Mouse (Mus musculus) mature B cell (primary cell): ENCODE data around the gene Tango6.

Experiments used
- in situ Hi-C: fragments of 300-500 bp; cut with MboI; formaldehyde crosslinking; loops from 2 replicates; pipeline ENCODE4 v1.14.3; 2019

The Tango6 gene

GRCm38 (mm10) chr8:106682971-106683668 lies at the start of gene Tango6:
TSS of gene Tango6 (plus strand) at chr8:106683068.
- in situ Hi-C loops: no loop called here

DNA sequence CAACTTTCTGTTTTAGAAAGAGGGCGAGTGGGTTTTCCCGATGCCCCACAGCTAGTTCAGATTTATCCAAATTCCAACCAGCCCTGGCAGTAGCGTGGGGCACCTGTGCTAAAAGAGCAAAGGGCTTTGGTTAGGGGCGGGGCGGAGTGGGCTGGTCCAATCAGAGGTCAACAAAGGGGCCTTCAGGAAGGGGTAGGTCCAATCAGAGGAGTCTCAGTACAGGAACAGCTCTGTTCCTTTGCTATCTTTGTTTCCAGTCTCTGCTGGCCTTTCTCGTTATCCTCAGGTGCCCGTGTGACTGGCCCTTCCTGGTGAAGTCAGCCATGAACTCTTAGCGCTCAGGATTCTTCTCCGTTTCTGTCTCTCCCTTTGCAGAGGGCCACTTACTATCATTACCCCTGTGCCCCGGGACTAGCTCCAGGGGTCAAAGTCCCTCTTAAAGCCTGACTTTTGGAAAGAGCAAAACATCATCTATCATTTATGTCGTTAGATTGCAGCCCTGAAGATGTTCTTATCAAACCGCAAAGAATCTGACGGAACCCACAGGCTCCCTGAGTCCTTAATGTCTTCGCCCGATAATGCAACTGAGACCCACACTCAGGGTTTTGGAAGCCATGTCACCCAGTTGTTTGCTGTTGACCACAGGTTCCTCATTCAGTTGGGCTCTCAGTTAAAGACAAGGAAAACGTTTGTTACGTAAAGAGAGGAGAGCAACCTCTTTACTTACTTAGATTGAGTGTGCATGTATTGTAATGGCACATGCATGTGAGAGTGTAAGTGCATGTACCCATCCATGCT lies 49.3 kb upstream of the Tango6 start:
- in situ Hi-C loops: no loop called here

GRCm38 (mm10) chr8:106635284-106635683 lies 47.6 kb upstream of the Tango6 start:
- in situ Hi-C loops: no loop called here

DNA sequence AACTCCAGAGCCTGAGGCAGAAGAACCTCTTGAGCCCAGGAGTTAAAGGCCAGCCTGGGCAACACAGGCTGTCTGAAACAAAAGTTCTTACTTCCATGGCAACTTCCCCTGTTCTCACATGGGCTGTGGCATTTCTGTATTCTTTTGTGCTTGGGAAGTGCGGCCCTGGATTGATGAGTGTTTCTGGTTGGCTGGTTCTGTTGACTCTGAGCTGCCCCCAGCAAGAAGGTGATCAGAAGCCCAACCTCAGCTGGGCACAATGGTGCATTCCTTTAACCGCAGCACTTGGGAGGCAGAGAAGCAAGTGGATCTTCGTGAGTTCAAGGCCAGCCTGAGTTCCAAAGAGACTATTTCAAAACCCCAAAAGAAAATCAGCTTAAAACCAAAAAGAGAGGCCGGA lies 45.4 kb upstream of the Tango6 start:
- in situ Hi-C loops: no loop called here

- in situ Hi-C loops: no loop called here
Measured at GRCm38 (mm10) chr8:106638768-106639295, 44.0 kb upstream of the Tango6 start.

DNA sequence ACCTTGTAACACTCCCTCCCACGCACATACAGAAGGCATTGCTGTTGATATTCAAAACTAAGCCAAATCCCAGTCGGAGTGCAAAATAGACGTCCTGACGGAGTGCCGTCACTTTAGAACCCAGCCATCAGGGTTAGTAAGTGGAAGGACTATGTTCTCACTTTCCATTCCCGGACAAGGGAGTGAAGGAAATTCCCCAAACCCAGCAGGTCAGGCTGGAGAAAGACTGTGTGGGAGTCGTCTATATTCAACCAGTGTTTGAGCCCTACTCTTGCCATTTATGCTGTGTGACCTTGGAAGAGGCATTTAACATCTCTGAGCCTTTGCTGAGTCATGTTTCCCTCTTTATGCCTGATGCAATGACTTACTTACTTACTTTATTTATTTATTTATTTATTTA lies 42.7 kb upstream of the Tango6 start:
- in situ Hi-C loops: no loop called here

DNA sequence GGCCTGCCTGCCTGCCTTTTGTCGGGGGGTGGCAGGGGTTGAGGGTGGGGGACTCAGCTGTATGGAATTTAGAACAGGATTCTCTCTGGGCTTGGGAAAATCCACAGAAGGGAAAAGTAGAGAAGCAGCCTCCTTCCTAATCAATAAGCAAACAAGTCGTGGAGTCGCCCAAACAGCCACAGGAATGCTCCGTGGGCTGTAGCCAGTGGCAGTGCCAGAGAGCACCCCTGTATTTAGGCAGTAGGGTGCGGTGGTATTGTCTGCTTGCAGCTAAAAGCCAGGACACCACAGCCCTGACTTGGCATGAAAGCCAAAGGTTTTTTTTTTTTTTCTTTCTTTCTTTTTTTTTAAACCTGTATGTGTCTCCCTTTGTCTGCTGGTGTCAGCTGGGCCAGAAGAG lies 41.9 kb upstream of the Tango6 start:
- in situ Hi-C loops: no loop called here

GRCm38 (mm10) chr8:106642172-106642571 lies 40.7 kb upstream of the Tango6 start:
- in situ Hi-C loops: no loop called here

DNA sequence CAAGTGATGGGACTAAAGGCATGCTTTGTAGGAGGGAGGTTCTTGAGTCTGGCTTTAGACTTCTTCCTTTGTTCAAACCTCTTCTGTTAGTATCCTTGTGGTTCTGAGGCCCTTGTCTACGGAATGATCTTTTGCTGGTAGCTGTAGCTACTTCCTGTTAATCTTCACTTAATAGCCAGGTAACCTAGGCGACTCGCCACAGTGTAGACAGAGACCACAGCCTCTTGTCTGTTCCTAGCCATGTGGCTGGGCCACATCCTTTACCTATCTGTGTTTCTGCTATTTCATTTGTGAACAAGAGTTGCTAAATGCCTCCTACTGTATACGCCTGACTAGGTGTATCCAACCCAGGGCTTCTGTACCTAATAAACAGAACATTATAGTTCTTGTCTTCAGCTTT lies 39.8 kb upstream of the Tango6 start:
- in situ Hi-C loops: no loop called here

- in situ Hi-C loops: no loop called here
Measured at GRCm38 (mm10) chr8:106644957-106645356, 37.9 kb upstream of the Tango6 start.

GRCm38 (mm10) chr8:106646153-106646552 lies 36.7 kb upstream of the Tango6 start:
- in situ Hi-C loops: no loop called here

DNA sequence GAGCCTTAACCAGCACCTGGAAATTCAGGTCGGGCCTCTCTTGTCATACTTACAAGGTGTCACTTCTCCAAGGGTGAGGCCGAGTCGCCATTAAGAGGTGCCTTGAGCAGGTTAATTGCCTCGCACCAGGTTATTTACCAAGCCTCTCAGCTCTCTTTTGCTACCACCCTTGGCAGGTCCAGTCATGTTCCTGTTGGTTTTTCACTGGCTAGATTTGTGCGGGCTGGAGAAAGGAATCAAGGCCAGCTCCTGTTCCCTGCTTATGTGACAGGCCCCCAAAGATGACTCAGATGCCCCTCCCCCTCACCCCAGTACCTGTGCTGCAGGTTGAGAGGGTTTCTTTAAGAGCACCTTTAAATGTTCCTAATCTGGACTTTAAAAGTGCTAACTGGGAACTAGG lies 36.1 kb upstream of the Tango6 start:
- in situ Hi-C loops: no loop called here

DNA sequence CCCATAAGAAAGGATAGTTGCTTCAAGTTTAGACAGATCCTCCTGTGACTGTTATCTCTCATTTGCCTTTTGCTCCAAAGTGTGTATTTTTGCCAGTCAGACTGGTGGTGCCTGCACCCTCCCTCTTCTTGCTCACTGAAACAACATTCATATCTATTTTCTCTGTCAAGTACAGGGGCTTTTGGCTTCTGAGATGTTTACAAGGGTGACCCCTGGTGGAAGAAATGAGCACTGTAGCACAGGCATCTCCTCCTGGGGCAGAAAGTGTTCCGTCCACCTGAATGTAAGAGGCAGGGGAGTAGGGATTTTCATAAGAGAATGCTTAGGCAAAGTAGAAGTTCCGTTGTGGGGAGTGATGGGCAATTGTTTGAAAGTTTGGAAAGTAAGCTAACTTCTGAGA lies 35.5 kb upstream of the Tango6 start:
- in situ Hi-C loops: no loop called here

DNA sequence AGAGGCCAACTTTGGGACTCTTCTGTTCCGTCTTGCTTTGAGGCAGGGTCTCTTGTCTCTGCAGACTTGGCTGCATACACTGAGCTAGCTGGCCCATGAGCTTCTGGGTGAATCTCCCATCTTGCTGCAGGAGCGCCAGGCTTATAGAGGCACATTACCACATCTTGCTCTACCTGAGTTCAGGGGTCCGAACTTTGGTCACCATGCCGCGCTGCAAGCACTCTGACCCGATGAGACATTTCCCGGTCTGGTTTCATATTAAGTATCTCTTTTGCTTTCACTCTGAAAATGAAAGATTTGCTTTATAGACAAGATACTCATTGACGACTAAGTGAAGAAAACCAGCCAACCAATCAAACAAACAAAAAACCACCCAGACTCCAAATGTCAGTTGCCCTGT lies 34.4 kb upstream of the Tango6 start:
- in situ Hi-C loops: no loop called here

DNA sequence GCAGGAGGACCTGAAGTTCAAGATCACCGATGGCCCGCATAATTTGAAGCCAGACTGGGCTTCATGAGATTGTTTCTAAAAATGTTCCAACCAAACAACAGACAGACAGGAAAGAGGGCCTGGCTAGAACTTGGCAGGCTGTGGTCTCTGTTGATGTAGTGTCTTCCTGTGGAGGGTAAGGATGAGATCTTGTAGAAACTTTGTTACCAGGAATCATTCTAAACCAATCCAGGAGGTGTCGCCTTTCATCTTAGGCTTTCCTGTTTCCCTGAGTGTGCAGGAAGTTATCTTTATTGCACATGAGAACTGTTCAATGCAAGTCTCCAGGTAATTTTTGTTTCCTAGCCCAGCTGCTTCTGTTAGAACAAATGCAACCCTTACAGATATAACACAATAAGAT lies 30.9 kb upstream of the Tango6 start:
- in situ Hi-C loops: loop anchor here (25.0 kb wide), 1 partner anchor 515 kb away; the partner anchor contains the start of gene Esrp2

GRCm38 (mm10) chr8:106656046-106656445 lies 26.8 kb upstream of the Tango6 start:
- in situ Hi-C loops: loop anchor here (25.0 kb wide), 1 partner anchor 519 kb away; the partner anchor contains the start of gene Esrp2

DNA sequence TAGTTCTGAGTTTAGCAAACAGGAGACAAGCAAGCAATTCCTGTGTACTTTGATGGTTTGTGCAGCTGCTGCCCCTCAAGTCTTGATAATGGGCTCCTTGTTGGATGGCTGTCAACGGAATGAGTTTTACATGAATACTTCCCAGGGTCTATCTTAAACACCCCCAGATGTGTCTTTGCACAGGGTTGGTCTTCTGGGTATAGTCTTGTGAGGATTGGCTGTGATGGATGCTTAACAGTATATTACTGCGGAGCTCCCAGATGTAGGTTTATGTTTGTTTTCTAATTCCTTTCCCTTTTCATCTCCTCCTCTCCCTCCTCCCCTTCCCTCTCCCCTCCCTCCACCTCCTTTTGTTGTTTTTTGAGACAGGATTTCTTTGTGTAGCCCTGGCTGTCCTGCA lies 10.1 kb upstream of the Tango6 start:
- in situ Hi-C loops: loop anchor here (25.0 kb wide), 1 partner anchor 535 kb away; the partner anchor contains the start of gene Esrp2

DNA sequence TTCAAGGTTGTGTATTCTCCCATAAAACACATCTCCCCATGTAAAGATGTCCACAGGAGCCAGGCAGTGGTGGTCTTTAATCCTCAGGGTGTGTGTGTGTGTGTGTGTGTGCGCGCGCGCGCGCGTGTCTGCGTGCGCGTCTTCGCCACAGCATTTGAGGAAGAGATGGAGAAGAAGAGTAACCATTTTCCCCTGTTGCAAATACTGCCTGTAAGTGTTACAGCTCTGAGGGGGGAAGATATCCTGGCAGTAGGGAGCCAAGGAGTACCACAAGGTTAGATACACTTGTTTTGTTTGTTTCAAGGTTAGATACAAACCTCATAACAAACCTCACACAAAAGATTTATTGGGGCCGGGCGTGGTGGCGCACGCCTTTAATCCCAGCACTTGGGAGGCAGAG lies 8.6 kb upstream of the Tango6 start:
- in situ Hi-C loops: loop anchor here (25.0 kb wide), 1 partner anchor 537 kb away; the partner anchor contains the start of gene Esrp2

DNA sequence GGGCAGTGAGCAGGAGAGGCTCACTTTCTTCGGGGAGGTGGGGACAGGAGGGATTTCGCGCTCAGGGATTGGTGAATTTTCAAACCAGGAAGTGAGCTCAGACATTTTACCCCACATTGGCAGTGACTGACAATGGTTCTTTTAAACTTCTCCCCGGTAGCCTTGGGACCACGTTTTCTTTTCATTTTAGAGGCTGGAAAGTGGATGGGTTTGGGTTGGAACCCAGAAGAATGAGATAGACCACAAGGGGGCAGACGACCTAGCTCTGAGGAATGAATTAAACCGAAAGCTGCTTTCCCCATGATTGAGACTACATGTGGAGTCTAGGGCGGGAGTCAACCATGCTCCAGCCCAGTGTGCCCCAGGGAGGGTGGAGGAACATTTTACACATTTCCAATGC lies 8.0 kb upstream of the Tango6 start:
- in situ Hi-C loops: loop anchor here (25.0 kb wide), 1 partner anchor 538 kb away; the partner anchor contains the start of gene Esrp2

DNA sequence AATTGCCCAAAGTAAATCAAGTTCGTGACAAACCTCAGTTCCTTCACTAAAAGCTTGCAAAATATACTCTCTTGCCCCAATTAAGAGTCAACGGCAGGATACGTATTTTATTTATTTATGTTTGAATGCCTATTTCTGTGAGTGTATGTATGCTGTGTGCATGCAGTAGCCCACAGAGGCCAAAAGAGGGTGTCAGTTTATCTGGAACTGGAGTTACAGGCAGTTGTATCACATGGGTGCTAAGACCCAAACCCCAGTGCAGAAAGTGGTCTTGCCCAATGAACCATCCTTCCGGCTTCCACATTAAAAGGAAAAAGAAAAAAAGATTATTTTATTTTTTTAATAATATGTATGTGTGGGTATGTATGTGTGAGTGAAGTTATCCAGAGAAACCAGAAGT lies 1.5 kb downstream of the Tango6 start:
- in situ Hi-C loops: no loop called here

- in situ Hi-C loops: no loop called here
Measured at GRCm38 (mm10) chr8:106687479-106687878, 4.6 kb downstream of the Tango6 start.

GRCm38 (mm10) chr8:106697748-106698248 lies 14.9 kb downstream of the Tango6 start:
- in situ Hi-C loops: no loop called here

GRCm38 (mm10) chr8:106699588-106699987 lies 16.7 kb downstream of the Tango6 start:
- in situ Hi-C loops: no loop called here
